Mouse (Mus musculus): ENCODE results near the gene Cbx8.

DNA sequence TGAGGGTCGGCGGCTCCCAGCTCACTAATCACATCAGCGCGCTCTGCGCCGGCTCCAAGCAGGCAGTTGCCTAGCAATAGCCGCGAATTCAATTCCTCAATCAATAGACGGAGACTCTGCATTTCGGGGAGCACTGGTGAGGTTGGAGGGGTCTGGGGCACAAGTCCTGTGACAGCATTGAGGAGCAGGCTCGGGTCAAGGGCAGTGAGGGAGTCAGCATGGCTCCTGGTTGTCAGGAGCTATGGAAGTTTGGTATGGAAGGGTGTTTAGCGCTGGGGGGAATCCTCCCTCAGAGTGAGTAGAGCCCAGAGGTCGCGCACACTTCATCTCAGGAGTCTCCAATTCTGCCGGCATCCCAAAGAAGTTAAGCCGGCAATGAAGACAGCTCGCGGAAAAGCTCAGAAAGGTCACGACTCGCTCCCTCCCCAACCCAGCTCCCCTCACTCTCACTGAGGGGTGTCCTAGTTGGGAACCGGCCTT lies 5.0 kb downstream of the Cbx8 start:
- no peak for TF ChIP-seq POLR2A (IDR thresholded peaks at IDR 0.05; ENCODE audit: extremely low read depth, insufficient read depth, low read length)
- TF ChIP-seq CTCF (IDR thresholded peaks at IDR 0.05; ENCODE audit: extremely low read depth, insufficient read depth, low read length) = no peak
